Mouse (Mus musculus) olfactory bulb, adult 2 months (tissue): ENCODE results near the gene Nek9. TPM values are rescaled to one million over a fixed set of nuclear protein-coding genes. Genes with fewer than 3 reads are reported as not detected.

Source experiments
- H3K27ac ChIP-seq: fragments of 200-500 bp; 2 replicates; pipeline ENCODE4 v1.5.1; 2012; ENCODE audit warnings: low read depth, low read length; ENCODE audit not compliant: insufficient read depth
- H3K4me1 ChIP-seq: fragments of 200-500 bp; 2 replicates; pipeline ENCODE4 v1.6.1; 2012; ENCODE audit warnings: low read length; ENCODE audit not compliant: control insufficient read depth, insufficient read depth
- H3K4me3 ChIP-seq: fragments of 200-500 bp; 2 replicates; pipeline ENCODE4 v1.5.1; 2012; ENCODE audit warnings: mild to moderate bottlenecking, low read depth, low read length, moderate library complexity; ENCODE audit not compliant: insufficient read depth
- CTCF ChIP-seq: fragments of 200-500 bp; IDR thresholded peaks from 2 replicates; pipeline ENCODE4 v1.5.1; 2012; ENCODE audit warnings: low read depth, mild to moderate bottlenecking, low read length, moderate library complexity; ENCODE audit not compliant: insufficient read depth
- POLR2A ChIP-seq: fragments of 200-500 bp; IDR thresholded peaks from 2 replicates; pipeline ENCODE4 v1.6.1; 2012; ENCODE audit warnings: mild to moderate bottlenecking, low read depth, low read length, moderate library complexity; ENCODE audit not compliant: insufficient read depth
- WGBS: fragments of 180-500 bp; shearing (Covaris S2); methylation state at CpG from one replicate; pipeline ENCODE4 v1.1.7; 2018; 5-methylcytosine and 5-hydroxymethylcytosine counted together
- polyA plus RNA-seq: library from polyadenylated mRNA; stranded (reverse); fragments of >200 nt; gene quantifications from 2 replicates; pipeline ENCODE4 v1.2.4, GENCODE M21; 2012; ENCODE audit warnings: low replicate concordance; ENCODE audit not compliant: missing spikeins, insufficient read depth, insufficient read length

Nek9 gene
- polyA plus RNA-seq, result not detected in 2 replicates

DNA sequence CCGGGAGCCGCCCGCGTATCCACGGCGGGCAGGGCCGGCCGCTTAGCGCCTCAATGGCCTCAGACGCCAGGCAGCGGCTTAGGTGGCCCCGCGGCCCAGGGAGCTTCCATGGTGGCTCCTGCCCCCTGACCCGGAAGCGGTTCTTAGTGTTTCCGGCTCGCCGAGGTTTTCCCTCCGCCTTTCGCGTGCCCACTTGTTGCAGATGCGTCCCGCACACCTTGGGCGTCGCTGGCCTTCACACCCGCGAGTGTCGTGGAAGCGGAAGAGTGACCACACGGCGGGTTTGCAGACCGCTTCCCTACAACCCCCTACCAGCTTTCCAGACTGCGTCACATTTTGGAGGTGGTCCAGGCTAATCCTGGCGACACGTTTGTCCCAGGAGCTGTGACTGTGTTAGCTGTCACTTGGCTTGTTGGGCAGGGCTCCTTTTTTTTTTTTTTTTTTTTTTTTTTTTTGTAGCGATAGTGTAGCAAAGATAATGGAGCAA is at the start of gene Nek9:
Nek9 (minus strand) TSS at position 120 of the 487 bp plus-strand sequence.
- H3K27ac ChIP-seq, result peak within 1 kb of the TSS; percentile 18; the same call in 1 of the 2 replicates
- H3K4me3 ChIP-seq, result peak within 1 kb of the TSS; percentile 85
- no peaks in the 10 kb centered on the region for H3K4me1 ChIP-seq
- WGBS, result under 1% methylated on average over 36 of the region's 36 CpGs
- TF ChIP-seq POLR2A (no peak), CTCF (no peak)

DNA sequence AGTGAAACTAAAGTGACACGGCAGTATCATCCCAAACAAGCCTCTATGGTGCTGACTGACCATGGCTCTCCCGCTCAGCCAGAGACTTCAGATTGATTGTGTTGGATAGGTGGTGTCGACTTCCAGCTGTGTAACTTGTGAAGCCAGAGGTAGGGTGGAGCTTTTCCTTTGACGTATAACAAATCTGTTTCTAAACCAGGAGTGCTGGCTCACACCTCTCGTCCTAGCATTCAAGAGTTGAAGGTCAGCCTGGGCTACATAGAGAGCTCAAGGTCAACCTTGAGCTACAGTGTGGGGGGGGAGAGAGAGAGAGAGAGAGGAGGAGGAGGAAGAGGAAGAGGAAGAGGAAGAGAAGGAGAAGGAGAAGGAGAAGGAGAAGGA is 46.8 kb upstream of the Nek9 start:
- Histone ChIP-seq H3K4me1 (peaks cover 6% of the 10 kb centered on the region; the same call in 1 of the 2 replicates), H3K27ac (no peak overlapping the region), H3K4me3 (no peak overlapping the region)
- no peak for TF ChIP-seq POLR2A
- TF ChIP-seq CTCF, result no peak
- WGBS, result 76% methylated on average over 5 of the region's 5 CpGs

DNA sequence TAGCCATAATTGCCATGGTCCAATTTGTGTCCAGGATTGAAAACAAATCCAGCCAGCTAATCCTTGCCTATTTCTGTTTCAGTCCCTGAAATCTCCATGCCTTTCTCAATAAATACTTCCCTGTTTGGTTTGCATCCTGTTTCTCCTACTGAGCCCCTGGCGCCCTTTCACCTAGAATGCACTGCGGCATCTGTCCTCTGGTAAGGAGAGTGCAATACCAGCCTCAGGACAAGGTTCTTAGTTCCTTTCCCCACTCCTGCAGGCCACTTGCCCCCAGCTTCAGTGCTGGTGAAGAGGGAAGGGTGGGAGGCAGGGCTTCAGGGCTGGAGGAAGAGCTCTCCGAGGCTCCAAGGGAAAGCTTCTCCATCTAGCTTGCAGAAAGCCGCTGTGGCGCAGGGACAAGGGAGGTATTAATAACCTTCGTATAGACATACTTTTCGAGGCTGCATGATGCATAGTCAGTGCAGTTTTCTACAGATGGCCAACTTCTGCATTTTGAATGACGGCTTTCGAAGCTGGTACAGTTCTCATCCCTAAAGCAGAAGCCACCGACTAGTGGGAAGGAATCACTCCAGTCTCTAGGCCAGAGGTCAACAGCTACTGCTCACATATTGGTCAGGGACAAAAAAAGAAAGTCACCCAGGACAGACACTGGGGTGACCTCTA is 46.3 kb upstream of the Nek9 start:
- H3K4me3 ChIP-seq, result no peak overlapping the region
- TF ChIP-seq CTCF (no peak), POLR2A (no peak)
- 74% methylated on average over 10 of the region's 10 CpGs for WGBS
- H3K27ac ChIP-seq, result no peak overlapping the region
- peaks cover 6% of the 10 kb centered on the region; the same call in 1 of the 2 replicates for H3K4me1 ChIP-seq

DNA sequence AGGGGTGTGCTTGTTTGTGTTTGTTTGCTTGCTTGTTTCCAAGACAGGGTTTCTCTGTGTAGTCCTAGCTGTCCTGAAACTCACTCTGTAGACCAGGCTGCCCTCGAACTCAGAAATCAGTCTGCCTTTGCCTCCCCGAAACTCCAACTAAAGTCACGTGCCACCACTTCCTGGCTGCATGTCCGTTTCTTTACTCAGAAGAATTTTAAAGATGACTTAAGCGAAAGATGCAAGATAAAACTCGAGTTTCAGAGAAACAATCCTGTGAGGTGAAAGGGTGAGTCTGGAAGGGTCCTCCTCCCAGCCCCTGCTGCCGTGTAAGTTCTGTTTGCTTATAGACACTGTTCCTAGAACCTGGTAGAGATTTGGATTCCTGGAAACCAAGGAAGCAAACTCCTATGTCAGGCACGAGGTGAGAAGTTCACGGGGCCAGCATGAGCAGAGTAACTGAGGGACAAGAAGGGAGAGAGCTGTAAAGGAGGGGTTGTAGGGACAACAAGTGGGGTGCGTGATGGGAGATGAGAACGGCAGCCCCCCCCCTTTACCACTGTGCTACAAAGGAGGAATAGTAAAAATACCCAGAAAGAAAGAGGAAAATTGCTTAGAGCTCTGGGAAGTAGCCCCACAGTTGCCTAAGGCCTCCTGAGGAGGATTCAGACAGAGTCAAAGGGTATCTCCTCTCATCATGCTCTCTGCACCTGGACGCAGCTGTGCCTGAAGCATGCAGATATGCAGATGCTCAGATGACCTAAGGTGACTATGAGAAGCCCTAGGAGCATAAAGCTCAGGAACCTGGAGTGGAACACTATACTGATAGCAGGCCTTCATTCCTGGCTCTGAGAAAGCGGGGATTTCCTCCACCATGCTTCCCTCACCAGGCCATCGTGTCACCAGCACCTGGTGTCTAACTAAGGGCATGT is 43.9 kb upstream of the Nek9 start:
- WGBS, result 83% methylated on average over 14 of the region's 14 CpGs

DNA sequence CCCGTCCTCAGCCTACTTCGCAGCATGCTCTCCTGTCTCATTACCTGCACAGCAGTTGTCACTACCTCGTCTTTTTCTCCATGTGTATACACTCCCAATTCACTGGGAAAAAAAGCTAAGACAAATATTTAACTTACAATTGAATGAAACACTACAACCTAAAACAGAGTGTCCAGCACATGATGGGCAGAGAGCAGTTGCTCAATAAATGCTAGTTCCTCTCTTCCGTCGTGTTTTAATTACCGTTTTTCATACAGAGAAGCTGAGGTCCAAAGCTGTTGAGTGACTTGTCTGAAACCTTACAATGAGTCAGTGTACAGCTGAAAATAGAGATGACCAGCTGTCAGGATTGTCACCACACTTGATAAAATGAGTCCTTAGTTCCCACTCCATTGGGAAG is 42.4 kb upstream of the Nek9 start:
- H3K27ac ChIP-seq, result no peak overlapping the region
- 88% methylated on average over 6 of the region's 6 CpGs for WGBS

More for the DNA sequence above, 43.9 kb upstream of the Nek9 start:
- Histone ChIP-seq H3K27ac (no peak overlapping the region), H3K4me1 (peaks cover 3% of the 10 kb centered on the region; the same call in 1 of the 2 replicates), H3K4me3 (no peak overlapping the region)
- TF ChIP-seq CTCF, result no peak

DNA sequence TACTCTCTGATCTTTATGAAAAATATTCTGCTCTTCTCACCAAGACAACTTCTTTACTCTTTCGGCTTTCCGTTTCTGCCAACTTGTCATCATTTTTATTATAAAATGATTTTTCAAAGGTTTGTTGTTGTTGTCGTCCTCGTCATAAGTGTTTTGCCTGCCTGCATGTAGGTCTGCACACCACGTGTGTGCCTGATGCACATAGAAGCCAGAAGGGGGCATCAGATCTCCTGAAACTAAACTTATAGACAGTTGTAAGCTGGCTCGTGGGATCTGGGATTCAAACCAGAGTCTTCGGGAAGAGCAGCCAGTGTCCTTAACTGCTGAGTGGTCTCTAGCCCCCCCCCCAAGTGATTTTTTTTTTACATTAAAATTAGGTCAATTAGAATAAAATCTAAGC is 41.8 kb upstream of the Nek9 start:
- TF ChIP-seq POLR2A (no peak), CTCF (no peak)
- Histone ChIP-seq H3K4me3 (no peak overlapping the region), H3K27ac (no peak overlapping the region), H3K4me1 (peaks cover 3% of the 10 kb centered on the region; the same call in 1 of the 2 replicates)
- 81% methylated on average over 7 of the region's 7 CpGs for WGBS

More for the DNA sequence above, 42.4 kb upstream of the Nek9 start:
- peaks cover 3% of the 10 kb centered on the region; the same call in 1 of the 2 replicates for H3K4me1 ChIP-seq
- H3K4me3 ChIP-seq, result no peak overlapping the region
- no peak for TF ChIP-seq CTCF
- TF ChIP-seq POLR2A, result no peak

DNA sequence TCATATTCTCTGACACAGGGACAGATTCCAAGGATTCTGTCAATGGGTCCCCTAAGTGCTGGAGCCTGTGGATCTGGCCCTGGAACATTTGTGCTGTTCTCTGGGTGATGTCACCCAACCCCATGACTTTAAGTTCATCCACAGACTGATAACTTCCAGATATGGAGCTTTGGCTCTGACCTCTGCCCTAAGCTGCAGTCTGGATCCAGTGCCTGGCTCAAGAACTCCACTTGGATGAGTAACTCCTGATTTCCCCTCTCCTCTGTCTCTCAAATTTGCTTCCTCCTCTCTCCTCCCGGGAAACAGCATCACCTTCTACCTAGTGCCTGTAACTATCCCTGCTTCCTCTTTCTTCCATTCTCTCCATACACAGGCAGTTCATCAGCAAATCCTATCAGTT is 41.1 kb upstream of the Nek9 start:
- no peak overlapping the region for H3K4me3 ChIP-seq
- no peak overlapping the region for H3K27ac ChIP-seq
- peaks cover under 1% of the 10 kb centered on the region; the same call in 1 of the 2 replicates for H3K4me1 ChIP-seq
- 88% methylated on average over 1 of the region's 1 CpGs for WGBS
- TF ChIP-seq POLR2A (no peak), CTCF (no peak)

DNA sequence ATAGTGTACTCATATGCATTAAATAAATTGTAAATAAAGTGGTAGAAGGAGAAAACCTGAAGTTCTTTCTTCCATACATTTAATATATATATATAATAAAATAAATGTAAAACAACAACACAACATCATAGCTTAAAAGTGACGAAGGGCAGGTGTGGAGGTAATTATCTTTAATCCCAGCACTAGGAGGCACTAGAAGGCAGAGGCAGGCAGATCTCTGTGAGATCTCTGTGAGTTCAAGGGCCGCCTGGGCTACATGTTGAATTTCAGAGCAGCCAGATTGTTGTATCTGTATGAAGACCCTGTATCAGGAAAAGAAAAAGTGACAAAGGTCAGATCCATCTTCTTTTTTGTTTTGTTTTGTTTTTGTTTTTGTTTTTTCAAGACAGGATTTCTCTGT is 39.1 kb upstream of the Nek9 start:
- TF ChIP-seq CTCF, result no peak
- no peak for TF ChIP-seq POLR2A
- WGBS, result 94% methylated on average over 2 of the region's 2 CpGs
- no peak overlapping the region for H3K27ac ChIP-seq
- H3K4me3 ChIP-seq, result no peak overlapping the region
- H3K4me1 ChIP-seq, result no peaks in the 10 kb centered on the region; the same call in 1 of the 2 replicates

DNA sequence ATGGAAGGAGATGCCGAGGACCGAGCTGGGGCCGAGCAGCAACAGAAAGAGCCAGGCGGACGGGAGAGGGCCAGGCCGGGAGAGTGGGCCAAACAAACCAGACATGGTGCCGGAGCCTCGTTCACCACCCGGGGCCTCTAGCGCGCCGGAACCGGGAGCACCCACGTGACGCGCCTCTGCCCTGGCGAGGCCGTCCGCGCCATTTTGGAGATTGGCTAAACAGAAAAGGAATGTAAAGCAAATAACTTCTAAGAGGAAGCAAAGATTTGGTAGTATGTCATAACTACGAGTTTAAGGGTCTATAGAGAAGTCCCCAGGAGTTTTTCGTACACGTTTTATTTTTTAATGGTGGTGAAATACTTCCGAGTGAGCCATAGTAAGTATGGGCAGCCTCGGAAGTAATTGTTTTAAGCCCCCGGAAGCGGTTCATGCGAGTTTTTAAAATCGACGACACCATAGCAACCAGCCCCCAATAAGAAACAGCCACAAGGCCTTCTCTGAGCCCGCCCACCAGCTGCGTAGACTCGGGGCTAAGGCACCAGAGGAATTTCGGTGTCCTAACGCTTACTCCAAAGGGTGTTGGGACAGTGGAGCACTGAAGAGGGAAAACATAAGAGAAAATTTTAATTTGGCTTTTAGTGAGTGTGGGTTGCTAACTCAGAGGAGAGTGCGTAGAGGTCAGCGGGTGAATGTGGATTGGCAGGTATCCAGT is 35.6 kb upstream of the Nek9 start, which contains the start of gene Tmed10:
Tmed10 (minus strand) TSS at position 287 of the 712 bp plus-strand sequence.
- peak within 1 kb of the TSS; percentile 95 for H3K27ac ChIP-seq
- WGBS, result under 1% methylated on average over 37 of the region's 37 CpGs
- TF ChIP-seq CTCF (no peak), POLR2A (peak; percentile 27; the same call in 1 of the 2 replicates)
- H3K4me1 ChIP-seq, result peaks cover 10% of the 10 kb centered on the region
- H3K4me3 ChIP-seq, result peak within 1 kb of the TSS; percentile 54
